Mouse (Mus musculus) lung, postnatal 4 days (tissue): ENCODE results near the gene Gm28043.
"Not testable (repeated sequence)": the region's sequence is repeated elsewhere in the genome, so short reads cannot be mapped to it uniquely, and the experiment has no call there.

Source experiments
- DNase-seq, 2 experiments: peaks; one replicate each; pipeline ENCODE4 v3.0.0; 2021

Gm28043 gene

DNA sequence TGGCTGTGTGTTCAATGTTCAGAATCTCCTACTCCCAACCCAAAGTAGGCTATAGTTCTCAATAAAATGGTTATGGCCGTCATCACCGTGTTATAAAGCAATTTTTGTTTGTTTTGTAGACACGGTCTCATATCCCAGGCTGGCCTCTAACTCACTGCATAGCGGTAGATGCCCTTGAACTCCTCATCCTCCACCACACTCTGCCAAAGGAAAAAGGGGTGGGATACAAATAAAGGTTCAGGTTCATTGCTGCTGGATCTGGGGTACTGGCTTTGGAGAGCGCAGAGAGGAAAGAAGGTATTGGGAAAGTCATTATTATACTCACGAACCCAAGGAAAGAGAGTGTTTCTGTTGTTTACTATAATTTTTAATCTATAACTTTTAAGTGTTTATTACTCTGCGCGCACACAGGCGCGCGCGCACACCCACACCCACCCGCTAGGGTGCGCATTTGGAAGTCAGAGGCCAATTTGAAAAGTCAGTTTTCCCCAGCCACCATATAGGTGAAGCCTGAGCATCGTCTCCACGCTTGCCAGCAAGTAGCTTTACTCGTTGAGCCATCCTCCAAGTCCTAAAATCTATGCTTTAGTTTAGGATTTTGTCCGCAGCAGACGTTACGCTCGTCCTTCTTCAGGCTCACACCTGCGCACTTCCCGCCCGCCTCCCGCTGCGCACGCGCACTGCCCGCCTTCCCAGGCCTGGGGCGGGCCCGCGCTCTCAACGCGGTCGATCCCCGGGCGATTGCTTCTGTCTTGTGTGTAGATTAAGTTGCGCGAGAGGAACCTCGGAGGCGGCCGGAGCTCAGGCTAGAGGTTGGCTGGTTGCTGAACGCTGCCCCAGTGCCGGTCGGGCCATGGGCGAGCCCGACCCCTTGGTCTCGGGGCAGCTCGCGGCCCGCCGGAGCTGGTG lies at the start of gene Gm28043, which contains the start of gene Rnf8:
Gm28043 (plus strand) TSS at position 762 of the 909 bp plus-strand sequence.
Rnf8 (plus strand) TSS at position 676 of the 909 bp plus-strand sequence.
- peak; percentile 96 to 97 for DNase-seq

- DNase-seq: no peak
Observed at GRCm38 (mm10) chr17:29565521-29565920, 49.2 kb upstream of the Gm28043 start.

DNA sequence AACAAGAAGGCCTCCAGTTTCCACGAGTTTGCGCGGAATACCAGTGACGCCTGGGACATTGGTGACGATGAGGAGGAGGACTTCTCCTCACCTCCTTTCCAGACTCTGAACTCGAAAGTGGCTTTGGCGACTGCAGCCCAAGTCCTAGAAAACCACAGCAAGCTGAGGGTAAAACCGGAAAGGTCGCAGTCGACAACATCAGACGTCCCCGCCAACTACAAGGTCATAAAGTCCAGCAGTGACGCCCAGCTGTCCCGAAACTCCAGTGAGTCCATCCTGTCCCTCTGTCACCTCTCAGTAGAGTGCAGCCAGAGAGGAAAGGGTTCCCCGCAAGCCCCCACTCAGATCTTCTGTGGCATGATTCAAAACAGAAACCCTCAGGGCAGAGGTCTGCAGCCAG lies 46.2 kb upstream of the Gm28043 start:
- no peak for DNase-seq

DNA sequence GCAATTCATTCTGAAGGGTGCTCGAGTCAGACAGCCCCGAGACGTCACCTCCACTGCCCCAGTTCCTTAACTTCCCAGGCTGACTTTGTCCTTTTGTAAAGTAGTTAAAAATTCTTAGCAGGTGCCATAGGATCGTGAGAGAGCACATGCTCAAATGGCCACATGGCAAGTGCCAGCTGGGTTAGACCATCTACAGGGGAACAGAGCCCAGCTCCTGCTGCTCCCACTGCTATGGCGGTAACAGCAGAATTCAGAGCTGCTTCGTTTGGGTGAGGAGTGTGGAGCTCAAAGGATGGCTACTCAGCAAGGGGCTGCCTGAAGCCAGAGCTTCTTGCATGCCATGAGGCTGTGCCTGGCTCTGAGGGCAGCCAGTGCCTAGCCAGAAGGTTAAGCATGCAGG lies 44.8 kb upstream of the Gm28043 start:
- DNase-seq: no peak

DNA sequence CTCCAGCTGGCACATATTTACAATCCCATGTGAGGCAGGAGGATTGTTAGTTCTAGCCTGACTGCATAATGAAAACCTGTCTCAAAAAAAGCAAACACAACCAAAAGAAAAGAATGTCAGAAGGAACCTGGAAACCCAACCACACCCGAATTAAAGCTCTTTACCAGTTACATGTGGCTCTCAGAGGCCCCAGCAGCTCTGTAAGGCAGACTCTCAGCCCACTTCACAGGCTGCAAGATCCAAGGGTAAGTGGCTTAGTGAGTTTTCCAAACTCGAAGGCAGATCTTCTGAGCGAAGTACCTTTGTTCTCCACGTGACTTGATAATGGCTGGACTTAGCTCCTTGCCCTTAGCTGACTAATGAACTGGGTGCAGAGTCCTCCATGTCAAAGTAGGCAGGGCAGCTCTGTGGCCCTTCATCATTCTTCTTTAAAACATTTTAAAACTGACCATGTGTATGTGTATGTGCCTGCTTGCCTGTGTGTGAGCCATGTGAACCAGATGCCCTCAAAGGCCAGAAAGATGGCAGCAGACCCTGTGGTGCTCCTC lies 35.0 kb upstream of the Gm28043 start:
- no peak for DNase-seq

DNA sequence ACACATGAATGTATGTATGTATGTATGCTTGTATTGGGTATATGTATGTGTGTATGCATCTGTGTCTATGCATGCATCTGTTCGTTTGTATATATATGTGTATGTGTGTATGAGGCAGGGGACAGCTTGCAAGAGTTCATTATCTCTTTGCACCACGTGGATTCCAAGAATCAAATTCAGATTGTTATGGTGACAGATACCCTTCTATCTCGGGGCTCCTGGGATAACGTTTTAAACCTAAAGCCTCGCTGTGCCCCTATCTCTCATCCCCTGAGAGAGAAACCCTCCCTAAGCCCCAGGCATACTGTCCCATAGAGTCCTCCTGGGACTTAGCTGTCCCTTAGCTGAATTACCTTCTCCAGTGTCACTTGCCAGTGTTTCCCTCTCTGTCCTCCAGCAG lies 31.1 kb upstream of the Gm28043 start:
- no peak for DNase-seq

GRCm38 (mm10) chr17:29584306-29584705 lies 30.4 kb upstream of the Gm28043 start:
- no peak for DNase-seq

GRCm38 (mm10) chr17:29584737-29585136 lies 29.9 kb upstream of the Gm28043 start:
- no peak for DNase-seq

GRCm38 (mm10) chr17:29585446-29585845 lies 29.2 kb upstream of the Gm28043 start:
- no peak for DNase-seq

DNA sequence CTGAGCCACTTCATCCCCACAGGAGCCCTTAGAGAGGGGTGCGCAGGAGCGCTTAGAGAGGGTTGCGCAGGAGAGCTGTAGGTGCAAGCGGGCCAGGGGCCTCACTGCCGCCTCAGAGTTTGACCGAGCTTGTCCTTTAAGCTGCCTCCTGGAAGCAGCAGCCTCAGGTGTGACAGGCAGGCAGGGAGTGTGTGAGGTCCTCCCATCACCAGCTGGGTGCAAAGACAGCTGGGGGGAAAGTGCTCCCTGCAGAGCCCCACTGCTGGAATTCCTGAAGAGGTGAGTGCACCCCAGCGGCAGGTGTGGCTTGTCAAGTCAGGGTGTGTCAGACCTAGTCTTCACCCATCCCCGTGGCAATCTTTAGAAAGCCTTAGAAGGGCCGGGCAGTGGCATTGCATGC lies 27.8 kb upstream of the Gm28043 start:
- no peak for DNase-seq

GRCm38 (mm10) chr17:29589221-29589898 lies 25.3 kb upstream of the Gm28043 start:
- peak; percentile 46 to 74 for DNase-seq

DNA sequence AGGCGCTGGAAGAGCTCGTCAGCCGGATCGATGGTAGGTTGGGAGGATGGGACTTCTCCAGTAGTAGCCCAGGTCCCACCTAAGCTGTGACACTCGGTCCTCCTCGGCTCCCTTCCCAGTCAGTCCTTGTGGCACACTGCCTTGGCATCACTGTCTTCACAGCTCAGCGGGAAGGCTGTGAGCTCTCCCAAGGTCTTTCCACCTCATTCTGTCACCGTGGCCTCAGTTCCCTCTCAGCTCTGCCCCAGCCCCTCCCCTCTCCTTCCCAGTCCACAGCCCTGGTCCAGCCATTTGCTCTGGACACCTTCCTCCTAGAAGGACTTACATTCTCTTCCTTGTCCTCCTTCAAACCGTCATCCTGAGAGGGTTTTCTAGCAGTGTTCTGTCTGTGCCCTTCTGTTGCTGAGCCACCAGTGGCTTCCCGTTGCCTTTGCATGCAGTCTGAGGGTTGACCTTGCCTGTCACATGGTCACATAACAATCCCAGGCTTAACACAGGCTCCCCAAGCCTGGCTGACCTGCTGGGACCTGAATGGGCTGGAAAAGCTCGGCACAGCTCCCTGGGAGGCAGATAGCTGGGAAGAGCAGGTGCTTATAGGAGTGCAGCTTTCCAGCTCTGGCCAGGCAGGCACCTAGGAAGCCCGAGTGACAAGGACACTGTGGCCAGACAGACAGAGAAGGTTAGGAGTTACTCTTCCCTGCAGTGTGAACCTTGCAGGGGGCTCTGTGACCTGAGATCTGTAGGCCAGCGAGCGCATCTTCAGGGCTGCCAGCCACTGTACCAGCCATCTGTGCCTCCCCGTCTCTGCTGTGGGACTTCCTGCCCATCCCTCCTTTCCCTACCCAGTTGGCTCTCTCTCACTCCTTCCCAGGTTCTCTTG lies 18.5 kb upstream of the Gm28043 start:
- DNase-seq: no peak

- DNase-seq: no peak
Observed at GRCm38 (mm10) chr17:29596771-29597132, 17.9 kb upstream of the Gm28043 start.

DNA sequence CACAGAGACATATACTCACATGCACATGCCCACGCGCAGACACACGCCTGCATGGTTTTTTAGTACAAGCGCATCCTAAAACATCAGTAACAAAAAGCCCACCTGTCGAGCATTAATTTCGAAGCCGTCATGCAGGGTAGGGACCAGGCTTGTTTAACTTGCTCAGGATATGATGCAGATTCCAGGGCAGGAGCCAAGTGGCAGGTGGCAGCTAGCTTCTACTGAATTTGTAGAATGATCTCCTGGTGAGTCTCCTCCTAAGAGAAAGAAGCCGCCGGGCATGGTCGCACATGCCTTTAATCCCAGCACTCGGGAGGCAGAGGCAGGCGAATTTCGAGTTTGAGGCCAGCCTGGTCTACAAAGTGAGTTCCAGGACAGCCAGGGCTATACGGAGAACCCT lies 15.6 kb upstream of the Gm28043 start:
- DNase-seq: no peak

GRCm38 (mm10) chr17:29599537-29599936 lies 15.1 kb upstream of the Gm28043 start:
- no peak for DNase-seq

DNA sequence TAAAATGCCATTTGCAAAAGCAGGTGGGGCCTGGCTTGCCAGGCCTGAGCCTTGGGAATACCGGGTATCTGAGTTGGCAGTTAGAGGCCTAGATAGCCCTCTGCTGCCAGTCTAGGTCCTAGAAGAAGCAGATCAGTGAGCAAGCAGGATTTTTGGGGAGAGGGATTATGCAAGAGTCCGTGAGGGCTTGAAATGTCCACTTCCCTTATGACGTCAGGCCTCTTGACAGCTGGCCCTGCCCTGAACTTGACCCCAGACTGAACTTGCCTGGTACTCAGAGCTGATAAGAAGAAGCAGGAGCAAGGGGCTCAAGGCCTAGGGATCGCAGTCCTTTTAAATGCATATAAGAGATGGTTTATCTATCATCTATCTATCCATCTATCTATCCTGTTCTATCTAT lies 13.3 kb upstream of the Gm28043 start:
- DNase-seq: peak; percentile 62 to 65

DNA sequence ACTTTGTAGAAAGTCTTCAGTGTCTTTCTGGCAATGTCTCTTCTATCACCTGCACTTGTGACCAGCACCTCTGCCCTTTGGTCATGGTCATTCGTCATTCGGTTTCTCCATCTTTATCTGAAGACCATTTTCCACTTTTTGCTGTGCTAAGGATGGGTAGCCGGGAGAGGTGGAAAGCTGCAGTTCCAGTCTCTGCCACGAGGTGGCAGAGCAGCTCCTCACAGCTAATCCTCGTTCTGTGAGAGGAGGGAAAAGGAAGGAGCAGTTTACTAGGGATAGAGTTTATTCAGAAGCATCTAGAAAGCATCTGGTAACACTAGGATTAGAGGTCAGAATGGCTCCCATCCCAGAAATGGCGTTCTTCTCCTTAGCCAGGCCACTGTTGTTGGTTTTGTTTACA lies 11.4 kb upstream of the Gm28043 start:
- DNase-seq: peak; percentile 74 to 85

DNA sequence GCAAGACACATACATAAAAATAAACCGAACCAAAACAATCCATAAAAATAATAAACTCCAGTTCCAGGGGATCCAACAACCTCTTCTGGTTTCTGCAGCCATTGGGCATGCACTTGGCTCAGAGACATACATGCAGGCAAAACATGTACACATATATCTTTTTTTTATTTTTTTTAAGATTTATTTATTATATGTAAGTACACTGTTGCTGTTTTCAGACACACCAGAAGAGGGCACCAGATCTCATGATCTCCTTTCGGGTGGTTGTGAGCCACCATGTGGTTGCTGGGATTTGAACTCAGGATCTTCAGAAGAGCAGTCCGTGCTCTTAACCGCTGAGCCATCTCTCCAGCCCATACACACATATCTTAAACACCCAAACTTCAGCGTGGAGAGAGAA lies 1.2 kb upstream of the Gm28043 start:
- not testable (repeated sequence) for DNase-seq

DNA sequence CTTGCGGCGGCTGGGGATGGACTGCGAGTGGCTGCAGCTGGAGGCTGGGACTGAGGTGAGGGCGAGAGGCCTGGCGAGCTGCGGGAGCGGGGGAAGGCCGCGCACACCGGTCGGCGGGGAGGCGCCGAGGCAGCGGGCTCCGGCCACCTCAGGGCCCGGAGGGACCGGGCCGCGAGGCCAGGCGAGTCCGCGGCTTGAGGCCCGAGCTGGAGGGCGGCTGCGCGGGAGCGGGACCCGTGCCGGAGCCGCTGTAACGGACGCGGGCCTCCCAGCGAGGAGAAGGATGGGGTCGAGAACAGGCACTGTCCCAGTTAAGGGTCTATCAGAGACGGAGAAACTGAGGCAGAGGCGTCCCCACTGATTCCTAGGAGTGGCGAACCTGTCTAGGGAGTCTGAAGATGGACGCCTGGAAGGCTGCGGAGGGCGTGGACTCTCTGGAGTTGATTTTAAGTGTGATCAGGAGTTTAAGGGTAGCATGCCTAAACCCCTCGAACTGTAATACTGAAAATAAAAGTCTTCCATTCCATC lies 412 bp downstream of the Gm28043 start:
- DNase-seq: no peak

- DNase-seq: no peak
Observed at GRCm38 (mm10) chr17:29615616-29616015, 940 bp downstream of the Gm28043 start.

DNA sequence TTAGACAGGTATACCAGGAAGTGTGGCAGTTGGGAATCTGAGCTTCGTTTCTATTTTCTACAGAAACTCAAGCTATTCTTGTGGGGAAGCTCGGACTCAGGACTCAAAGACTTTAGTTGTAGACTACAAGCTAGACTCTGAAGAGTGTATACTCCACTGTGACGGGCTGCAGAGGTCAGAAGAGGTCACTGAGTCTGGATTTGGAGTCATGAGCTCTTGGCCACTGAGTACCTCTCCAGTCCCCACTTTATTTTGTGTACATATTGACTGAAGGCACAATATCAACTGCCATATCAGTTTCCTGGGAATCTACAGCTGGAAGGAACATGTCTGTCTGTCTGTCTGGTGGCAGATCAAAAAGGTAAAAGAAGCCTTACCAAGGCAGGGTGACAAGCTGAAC lies 4.6 kb downstream of the Gm28043 start:
- DNase-seq: no peak

DNA sequence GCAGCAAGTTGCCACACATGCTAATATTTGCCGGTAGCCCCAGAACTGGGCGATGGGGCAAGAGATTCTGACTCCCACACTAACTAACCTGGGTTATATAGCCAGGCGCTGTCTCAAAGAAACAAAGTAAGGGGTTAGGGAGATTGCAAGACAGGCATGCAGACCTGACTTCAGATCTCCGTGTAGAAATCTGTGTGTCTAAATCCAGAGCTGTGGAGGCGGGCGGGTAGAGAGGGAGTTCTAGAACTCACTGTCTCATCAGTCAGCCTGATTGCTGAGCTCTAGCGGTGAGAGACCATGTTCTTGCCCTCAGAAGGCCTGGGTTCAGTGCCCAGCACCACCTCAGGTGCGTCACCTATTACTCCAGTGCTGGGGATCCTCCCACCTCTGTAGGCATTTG lies 8.8 kb downstream of the Gm28043 start:
- no peak for DNase-seq

- DNase-seq: no peak
Observed at GRCm38 (mm10) chr17:29627285-29627684, 12.6 kb downstream of the Gm28043 start.
